Mouse (Mus musculus) forelimb bud, embryonic 11.5 days (tissue): ENCODE measurements around the gene Mfsd4b2.

Experiments used
- DNase-seq: peaks from one replicate; pipeline ENCODE4 v3.0.0-alpha.2; 2012; ENCODE audit warnings: low read depth, low spot score

The Mfsd4b2 gene

GRCm38 (mm10) chr10:39893702-39894697 is 32.7 kb downstream of the Mfsd4b2 start:
- no peak for DNase-seq

- no peak for DNase-seq
Measured at GRCm38 (mm10) chr10:39888621-39889020, 38.1 kb downstream of the Mfsd4b2 start.
